Mouse (Mus musculus) lung, embryonic 16.5 days (tissue): ENCODE data around the gene Gm3435. TPM values are rescaled to one million over a fixed set of nuclear protein-coding genes. Genes with fewer than 3 reads are reported as not detected.
"Not testable (repeated sequence)": the region's sequence is repeated elsewhere in the genome, so short reads cannot be mapped to it uniquely, and the experiment has no call there.

Experiments
- ATAC-seq: fragments of 200-750 bp; cut with Nextera tagmentation; 2 replicates; pipeline ENCODE4 v1.8.0; 2017; ENCODE audit warnings: low read depth, mild to moderate bottlenecking, moderate library complexity
- H3K27ac ChIP-seq: fragments of 300-500 bp; sonication (generic); 2 replicates; pipeline ENCODE4 v1.5.1; 2014; ENCODE audit warnings: mild to moderate bottlenecking, control low read depth, low read length
- H3K27me3 ChIP-seq: fragments of 300-500 bp; sonication (generic); 2 replicates; pipeline ENCODE4 v1.6.1; 2014; ENCODE audit warnings: low read depth, low read length, mixed read lengths; ENCODE audit not compliant: control insufficient read depth, insufficient read depth
- H3K36me3 ChIP-seq: fragments of 300-500 bp; sonication (generic); 2 replicates; pipeline ENCODE4 v1.6.1; 2014; ENCODE audit warnings: low read length; ENCODE audit not compliant: control insufficient read depth, insufficient read depth
- H3K4me1 ChIP-seq: fragments of 300-500 bp; sonication (generic); replicated peaks from 2 replicates; pipeline ENCODE4 v1.6.1; 2014; ENCODE audit warnings: low read length, mixed read lengths; ENCODE audit not compliant: control insufficient read depth, insufficient read depth
- H3K4me2 ChIP-seq: fragments of 300-500 bp; sonication (generic); 2 replicates; pipeline ENCODE4 v1.6.1; 2014; ENCODE audit warnings: low read depth, low read length, control low read depth
- H3K4me3 ChIP-seq: fragments of 300-500 bp; sonication (generic); 2 replicates; pipeline ENCODE4 v1.5.1; 2014; ENCODE audit warnings: mild to moderate bottlenecking, low read length, control low read depth
- H3K9ac ChIP-seq: fragments of 300-500 bp; sonication (generic); 2 replicates; pipeline ENCODE4 v1.6.1; 2014; ENCODE audit warnings: low read length, control low read depth
- H3K9me3 ChIP-seq: fragments of 300-500 bp; sonication (generic); 2 replicates; pipeline ENCODE4 v1.6.1; 2016; ENCODE audit warnings: low read length; ENCODE audit not compliant: control insufficient read depth
- WGBS: fragments of 180-500 bp; shearing (Covaris S2); extraction: QIAGEN DNeasy Blood & Tissue Kit; methylation state at CpG from one replicate; pipeline ENCODE4 v1.1.7; 2014; 5-methylcytosine and 5-hydroxymethylcytosine counted together
- polyA plus RNA-seq: library from polyadenylated mRNA; unstranded; fragments of >200 nt; fragmentation: Nextera tagmentation; extraction: Ambion mirVana; gene quantifications from 2 replicates; pipeline ENCODE4 v1.2.1, GENCODE M21; 2015

Gene Gm3435
- polyA plus RNA-seq, 1 experiment from 2014 or later, result 9.7 TPM

- not testable (repeated sequence) for ATAC-seq, H3K9ac ChIP-seq, H3K36me3 ChIP-seq, H3K9me3 ChIP-seq, H3K27ac ChIP-seq, H3K27me3 ChIP-seq, H3K4me1 ChIP-seq, H3K4me3 ChIP-seq, H3K4me2 ChIP-seq
- no CpG with 5 or more reads among the region's 4 CpGs for WGBS
Observed at GRCm38 (mm10) chr17:15031414-15031813, 21.4 kb downstream of the Gm3435 start.

- not testable (repeated sequence) for H3K9me3 ChIP-seq, H3K27me3 ChIP-seq, H3K4me3 ChIP-seq, H3K27ac ChIP-seq, H3K9ac ChIP-seq, H3K4me2 ChIP-seq, ATAC-seq, H3K4me1 ChIP-seq, H3K36me3 ChIP-seq
- no CpG with 5 or more reads among the region's 3 CpGs for WGBS
Observed at GRCm38 (mm10) chr17:15040455-15040854, 30.5 kb downstream of the Gm3435 start.

GRCm38 (mm10) chr17:15041175-15041729 is 31.3 kb downstream of the Gm3435 start, which contains the start of the genes Ermard, Tcte3 and Gm3448:
Gene Ermard, plus strand, starts transcription at chr17:15041208.
Gene Tcte3, minus strand, starts transcription at chr17:15041488.
Gene Gm3448, minus strand, starts transcription at chr17:15041537.
- peak; percentile 99 for ATAC-seq
- H3K9ac ChIP-seq, H3K4me2 ChIP-seq, H3K36me3 ChIP-seq, H3K27me3 ChIP-seq, H3K27ac ChIP-seq, H3K4me1 ChIP-seq, H3K4me3 ChIP-seq, H3K9me3 ChIP-seq: not testable (repeated sequence)
- 0% methylated on average over 11 of the region's 56 CpGs for WGBS

- H3K9ac ChIP-seq, H3K27ac ChIP-seq, H3K36me3 ChIP-seq, H3K27me3 ChIP-seq, H3K4me3 ChIP-seq, H3K4me1 ChIP-seq, H3K4me2 ChIP-seq, H3K9me3 ChIP-seq: not testable (repeated sequence)
- peak; percentile 51 for ATAC-seq
- no CpG with 5 or more reads among the region's 1 CpGs for WGBS
Observed at GRCm38 (mm10) chr17:15050338-15050737, 40.4 kb downstream of the Gm3435 start.

GRCm38 (mm10) chr17:15052766-15053165 is 42.8 kb downstream of the Gm3435 start:
- ATAC-seq, result peak; percentile 38
- not testable (repeated sequence) for H3K4me3 ChIP-seq, H3K4me2 ChIP-seq, H3K4me1 ChIP-seq, H3K36me3 ChIP-seq, H3K9me3 ChIP-seq, H3K9ac ChIP-seq, H3K27ac ChIP-seq, H3K27me3 ChIP-seq
- 83% methylated on average over 1 of the region's 1 CpGs for WGBS

GRCm38 (mm10) chr17:15053183-15053828 is 43.3 kb downstream of the Gm3435 start:
- not testable (repeated sequence) for H3K4me3 ChIP-seq, H3K36me3 ChIP-seq, H3K9ac ChIP-seq, H3K4me2 ChIP-seq, H3K9me3 ChIP-seq, H3K27ac ChIP-seq, H3K27me3 ChIP-seq, H3K4me1 ChIP-seq
- peak; percentile 18; the same call in 1 of the 2 replicates for ATAC-seq
- 91% methylated on average over 5 of the region's 8 CpGs for WGBS

- H3K36me3 ChIP-seq, H3K4me2 ChIP-seq, H3K27me3 ChIP-seq, ATAC-seq, H3K4me1 ChIP-seq, H3K27ac ChIP-seq, H3K9ac ChIP-seq, H3K4me3 ChIP-seq, H3K9me3 ChIP-seq: not testable (repeated sequence)
- 84% methylated on average over 12 of the region's 13 CpGs for WGBS
Observed at GRCm38 (mm10) chr17:15053829-15054200, 43.8 kb downstream of the Gm3435 start.

GRCm38 (mm10) chr17:15055925-15056324 is 45.9 kb downstream of the Gm3435 start:
- WGBS, result 67% methylated on average over 4 of the region's 4 CpGs
- H3K4me1 ChIP-seq, result no peaks in the 10 kb centered on the region; the same call in 1 of the 2 replicates
- no peak for ATAC-seq
- no peak overlapping the region for H3K27ac ChIP-seq
- no peak overlapping the region for H3K4me3 ChIP-seq
- H3K9ac ChIP-seq, result no peak overlapping the region
- H3K27me3 ChIP-seq, result no peaks in the 10 kb centered on the region
- no peaks in the 10 kb centered on the region for H3K9me3 ChIP-seq
- H3K36me3 ChIP-seq, result peaks cover 2% of the 10 kb centered on the region; the same call in 1 of the 2 replicates
- no peak overlapping the region for H3K4me2 ChIP-seq

- 57% methylated on average over 5 of the region's 5 CpGs for WGBS
- no peak overlapping the region for H3K9ac ChIP-seq
- H3K27me3 ChIP-seq, result no peaks in the 10 kb centered on the region
- H3K27ac ChIP-seq, result no peak overlapping the region
- ATAC-seq, result peak; percentile 91
- H3K36me3 ChIP-seq, result peaks cover 5% of the 10 kb centered on the region; the same call in 1 of the 2 replicates
- H3K4me2 ChIP-seq, result no peak overlapping the region
- H3K4me1 ChIP-seq, result no peaks in the 10 kb centered on the region; the same call in 1 of the 2 replicates
- no peak overlapping the region for H3K4me3 ChIP-seq
- H3K9me3 ChIP-seq, result no peaks in the 10 kb centered on the region
Observed at GRCm38 (mm10) chr17:15058161-15058591, 48.2 kb downstream of the Gm3435 start.
